9 mouse cellular contexts compared by ENCODE assay signal in the genomic region with DNA sequence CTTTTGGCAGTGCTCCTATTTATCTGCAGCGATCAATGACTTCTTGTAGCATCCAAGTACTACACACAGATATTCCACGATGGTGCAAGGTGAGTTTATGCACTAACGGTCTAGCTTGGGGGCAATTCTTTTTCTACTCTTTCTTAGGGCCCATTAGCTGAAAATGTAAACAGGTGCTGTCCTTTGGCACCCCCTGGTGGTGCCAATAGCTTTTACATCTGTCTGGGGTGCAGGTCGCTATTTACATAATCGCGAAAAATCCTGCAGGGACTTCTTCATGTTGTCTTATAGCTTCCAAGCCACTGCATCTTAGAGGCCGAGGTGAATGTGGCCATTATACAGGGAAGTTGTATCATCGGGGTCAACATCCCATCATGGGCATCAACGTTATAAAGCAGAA.
DNase-seq lines count a peak whose midpoint lies in the region; ATAC-seq and TF ChIP-seq lines count a peak whose summit lies in the region.
"Had no signal": no experiment of that assay in that cellular context is flagged by ENCODE, and none has a peak within 500 bp of the region (broad histone marks: within the 10 kb centered on the region; RNA-seq: fewer than 3 reads in every experiment).

No protein-coding gene starts in this region.

- peaks cover 13% of the 10 kb centered on the region for H3K4me1 ChIP-seq in forebrain, embryonic 10.5 days
- peaks cover 14% of the 10 kb centered on the region for H3K4me1 ChIP-seq in forebrain, embryonic 13.5 days
- H3K4me1 ChIP-seq in lung, embryonic 14.5 days (ENCODE audit: insufficient read depth) = no peaks in the 10 kb centered on the region

- peak; percentile 57 for DNase-seq in forebrain, embryonic 10.5 days (ENCODE audit: extremely low spot score, low spot score)
- peak; percentile 65 for DNase-seq in MN1 (ENCODE audit: low spot score)
- DNase-seq in cerebellum, postnatal 25 days = peak; percentile 60 to 73
- peak; percentile 60 to 67 for DNase-seq in gastrocnemius, adult 8-10 months (ENCODE audit: low spot score in 2 of 2)
- peak; percentile 37 to 78 for DNase-seq in kidney, postnatal 36 days
- peak; percentile 81 for DNase-seq in lung, embryonic 14.5 days
- peak; percentile 86 for DNase-seq in skeletal muscle tissue, adult 2 months (ENCODE audit: low read depth, low spot score)

- no peak overlapping the region for H3K9ac ChIP-seq in forebrain, embryonic 13.5 days
- H3K9ac ChIP-seq in lung, embryonic 14.5 days = no peak overlapping the region
- H3K9ac ChIP-seq: limb, embryonic 15.5 days had no signal

- no peak overlapping the region for H3K27ac ChIP-seq in forebrain, embryonic 10.5 days
- H3K27ac ChIP-seq in forebrain, embryonic 13.5 days = no peak overlapping the region
- H3K27ac ChIP-seq in lung, embryonic 14.5 days (ENCODE audit: low read depth) = no peak overlapping the region
- H3K27ac ChIP-seq: limb, embryonic 15.5 days had no signal

- no peak overlapping the region for H3K4me3 ChIP-seq in forebrain, embryonic 10.5 days
- H3K4me3 ChIP-seq in forebrain, embryonic 13.5 days = no peak overlapping the region
- H3K4me3 ChIP-seq in lung, embryonic 14.5 days (ENCODE audit: low read depth, low read length) = no peak overlapping the region
- H3K4me3 ChIP-seq: limb, embryonic 15.5 days had no signal

- H3K9me3 ChIP-seq in forebrain, embryonic 10.5 days = no peaks in the 10 kb centered on the region
- H3K9me3 ChIP-seq in forebrain, embryonic 13.5 days (replicated peaks) = no peaks in the 10 kb centered on the region
- no peaks in the 10 kb centered on the region for H3K9me3 ChIP-seq in lung, embryonic 14.5 days (ENCODE audit: low read depth, low read length)
- H3K9me3 ChIP-seq: limb, embryonic 15.5 days had no signal

- 41% methylated on average over 9 of the region's 9 CpGs for WGBS in forebrain, embryonic 10.5 days
- WGBS in forebrain, embryonic 13.5 days = 42% methylated on average over 9 of the region's 9 CpGs
- 34% methylated on average over 9 of the region's 9 CpGs for WGBS in lung, embryonic 14.5 days

- no peak overlapping the region for H3K4me2 ChIP-seq in forebrain, embryonic 13.5 days
- H3K4me2 ChIP-seq in lung, embryonic 14.5 days = no peak overlapping the region
- H3K4me2 ChIP-seq: limb, embryonic 15.5 days had no signal

- ATAC-seq in forebrain, embryonic 13.5 days = no peak
- no peak for ATAC-seq in lung, embryonic 14.5 days (ENCODE audit: insufficient read depth)

- TF ChIP-seq CTCF in lung, embryonic 14.5 days (IDR thresholded peaks at IDR 0.05; ENCODE audit: low read depth) = peak; percentile 79

- H3K27me3 ChIP-seq in forebrain, embryonic 10.5 days (ENCODE audit: poor library complexity, severe bottlenecking) = no peaks in the 10 kb centered on the region
- H3K27me3 ChIP-seq in forebrain, embryonic 13.5 days = no peaks in the 10 kb centered on the region
- H3K27me3 ChIP-seq in lung, embryonic 14.5 days (ENCODE audit: insufficient read depth, low read length) = no peaks in the 10 kb centered on the region
- H3K27me3 ChIP-seq: limb, embryonic 15.5 days had no signal

- H3K36me3 ChIP-seq in forebrain, embryonic 10.5 days (replicated peaks) = no peaks in the 10 kb centered on the region
- no peaks in the 10 kb centered on the region for H3K36me3 ChIP-seq in forebrain, embryonic 13.5 days (ENCODE audit: poor library complexity, severe bottlenecking)
- no peaks in the 10 kb centered on the region for H3K36me3 ChIP-seq in lung, embryonic 14.5 days (ENCODE audit: insufficient read depth)
- H3K36me3 ChIP-seq: limb, embryonic 15.5 days had no signal
